Mouse (Mus musculus): ENCODE data around the gene Tmem211.

GRCm38 (mm10) chr5:113221147-113221865 is 5.4 kb upstream of the Tmem211 start, which contains the start of gene 2900026A02Rik:
- no peak for TF ChIP-seq POLR2A (IDR thresholded peaks at IDR 0.05; ENCODE audit: low read depth, low read length)
- TF ChIP-seq CTCF (conservative IDR thresholded peaks at IDR 0.05; ENCODE audit: insufficient read depth, insufficient read length, low read depth, low read length) = peak; percentile 73

Data from kidney, adult 2 months (tissue).